Comparison of ENCODE assay signal across 8 mouse cellular contexts in the genomic region with DNA sequence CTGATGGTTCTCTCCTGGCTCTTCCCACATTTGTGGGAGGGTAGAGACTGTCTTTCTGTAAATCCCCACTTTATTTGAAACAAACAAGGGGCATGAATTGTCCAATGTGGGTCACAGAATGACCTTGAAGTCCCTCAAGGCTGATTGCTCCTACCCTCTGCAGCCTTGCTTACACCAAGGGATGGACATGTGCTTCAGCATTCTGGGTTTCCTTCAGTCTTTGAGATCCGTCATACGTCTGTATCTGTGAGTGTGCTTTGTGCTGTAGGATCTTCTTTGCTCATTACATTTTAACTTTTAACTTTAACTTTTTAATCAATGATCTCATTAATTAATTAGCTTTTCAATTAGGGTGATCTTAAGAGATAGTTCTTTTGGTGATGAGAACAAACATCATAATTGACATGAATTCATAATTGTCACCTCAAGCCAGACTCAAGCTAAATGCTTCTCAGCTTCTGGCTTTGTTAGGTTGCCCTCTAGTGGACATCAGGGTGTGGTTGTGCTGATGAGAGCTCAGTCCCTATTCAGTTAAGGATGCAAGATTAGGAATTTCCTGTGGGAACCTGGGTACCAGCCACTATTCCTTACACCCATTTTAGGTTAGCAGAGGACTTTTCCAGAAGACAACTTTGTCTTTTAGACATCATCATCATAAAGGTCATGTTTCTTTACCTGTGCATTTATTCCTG. TPM values are rescaled to one million over a fixed set of nuclear protein-coding genes. Genes with fewer than 3 reads are reported as not detected.
A peak's percentile ranks its signal among the peaks of the same experiment; 100 is the strongest.
DNase-seq lines count a peak whose midpoint lies in the region; ATAC-seq and TF ChIP-seq lines count a peak whose summit lies in the region.

No protein-coding gene starts in this region.

- peaks cover 26% of the 10 kb centered on the region for H3K27me3 ChIP-seq in heart, embryonic 10.5 days (ENCODE audit: insufficient read depth, poor library complexity, severe bottlenecking)
- H3K27me3 ChIP-seq in heart, postnatal 0 days (ENCODE audit: control insufficient read depth, insufficient read depth, low read length) = no peaks in the 10 kb centered on the region
- H3K27me3 ChIP-seq in midbrain, embryonic 16.5 days (ENCODE audit: control insufficient read depth, insufficient read depth, low read depth, low read length) = no peaks in the 10 kb centered on the region

- ATAC-seq in heart, postnatal 0 days (ENCODE audit: insufficient read depth, low read depth) = 0 out of 2 replicates have a peak, but pooled peaks have one; percentile 17
- peak; percentile 62; the same call in 1 of the 2 replicates for ATAC-seq in midbrain, embryonic 16.5 days

- no peak overlapping the region for H3K9ac ChIP-seq in heart, postnatal 0 days (replicated peaks; ENCODE audit: low read depth, low read length)
- H3K9ac ChIP-seq in midbrain, embryonic 16.5 days (ENCODE audit: low read depth, low read length) = no peak overlapping the region

- H3K27ac ChIP-seq in heart, embryonic 10.5 days = no peak overlapping the region
- H3K27ac ChIP-seq in heart, postnatal 0 days (ENCODE audit: low read depth) = no peak overlapping the region
- no peak overlapping the region for H3K27ac ChIP-seq in midbrain, embryonic 16.5 days (ENCODE audit: low read length)

- no peak overlapping the region for H3K4me3 ChIP-seq in heart, embryonic 10.5 days
- no peak overlapping the region for H3K4me3 ChIP-seq in heart, postnatal 0 days (ENCODE audit: low read depth, low read length)
- no peak overlapping the region for H3K4me3 ChIP-seq in midbrain, embryonic 16.5 days (ENCODE audit: low read depth, low read length)

- no peak overlapping the region for H3K4me2 ChIP-seq in heart, postnatal 0 days (ENCODE audit: low read depth, low read length)
- no peak overlapping the region for H3K4me2 ChIP-seq in midbrain, embryonic 16.5 days (ENCODE audit: low read length)

- no peaks in the 10 kb centered on the region for H3K36me3 ChIP-seq in heart, embryonic 10.5 days
- no peaks in the 10 kb centered on the region for H3K36me3 ChIP-seq in heart, postnatal 0 days (replicated peaks; ENCODE audit: control insufficient read depth, insufficient read depth, low read length)
- H3K36me3 ChIP-seq in midbrain, embryonic 16.5 days (ENCODE audit: control insufficient read depth, insufficient read depth, low read length) = no peaks in the 10 kb centered on the region

- WGBS in heart, embryonic 10.5 days = 88% methylated on average over 2 of the region's 2 CpGs
- WGBS in heart, postnatal 0 days = 88% methylated on average over 2 of the region's 2 CpGs
- WGBS in midbrain, embryonic 16.5 days = 91% methylated on average over 2 of the region's 2 CpGs

- H3K9me3 ChIP-seq in heart, embryonic 10.5 days = no peaks in the 10 kb centered on the region
- H3K9me3 ChIP-seq in heart, postnatal 0 days (replicated peaks; ENCODE audit: control insufficient read depth, low read length) = no peaks in the 10 kb centered on the region
- no peaks in the 10 kb centered on the region for H3K9me3 ChIP-seq in midbrain, embryonic 16.5 days (replicated peaks; ENCODE audit: control insufficient read depth, low read length, poor library complexity, severe bottlenecking)

- 0 out of 2 replicates have a peak, but pooled peaks cover 3% of the 10 kb centered on the region for H3K4me1 ChIP-seq in heart, embryonic 10.5 days
- no peaks in the 10 kb centered on the region for H3K4me1 ChIP-seq in heart, postnatal 0 days (ENCODE audit: control insufficient read depth, insufficient read depth)
- H3K4me1 ChIP-seq in midbrain, embryonic 16.5 days (ENCODE audit: control insufficient read depth, insufficient read depth, low read length) = 0 out of 2 replicates have a peak, but pooled peaks cover 2% of the 10 kb centered on the region

- peak; percentile 65 for DNase-seq in heart, adult 8-10 months (ENCODE audit: low spot score)
- no peak for DNase-seq in heart, embryonic 10.5 days (ENCODE audit: low spot score)
- DNase-seq in MN1 (ENCODE audit: low spot score) = peak; percentile 66
- DNase-seq in cerebellum, postnatal 14 days = peak; percentile 81 to 84
- DNase-seq in heart, postnatal 0 days (ENCODE audit: low spot score) = peak; percentile 39
- DNase-seq in layer of hippocampus, postnatal 10 days (ENCODE audit: low spot score in 2 of 2) = peak; percentile 57 to 71
- DNase-seq in spleen, postnatal 36 days (ENCODE audit: low spot score in 2 of 2) = no peak

- TF ChIP-seq CTCF in heart, postnatal 0 days (IDR thresholded peaks at IDR 0.05; ENCODE audit: low read depth) = peak; percentile 90

- TF ChIP-seq EP300 in heart, postnatal 0 days (IDR thresholded peaks at IDR 0.05; ENCODE audit: low read depth) = no peak

RNA-seq across cellular contexts. Expression of gene Adcyap1r1, which starts 53.2 kb away (rescaled TPM):
- total RNA-seq in heart, adult 8-10 months (2022) = 1 to 10 TPM; 5.1 to 5.8 (median 5.4) TPM
- 1.3 and 1.8 TPM in 2 replicates for polyA plus RNA-seq in heart, embryonic 10.5 days (2016; fragmentation: Nextera tagmentation; extraction: Ambion mirVana)
- 3.9 and 4.2 TPM in 2 replicates for total RNA-seq in heart, postnatal 0 days (2014; rRNA removed; ENCODE audit: low replicate concordance)
- 1.1 and 1.4 TPM in 2 replicates for polyA plus RNA-seq in heart, postnatal 0 days (2015; fragmentation: Nextera tagmentation; extraction: Ambion mirVana)
- total RNA-seq in layer of hippocampus, postnatal 10 days (2021) = 100 to 1,000 TPM; 162 to 166 TPM
- 46.9 and 60.8 TPM in 2 replicates for polyA plus RNA-seq in midbrain, embryonic 16.5 days (2015; fragmentation: Nextera tagmentation; extraction: Ambion mirVana)

Comparison
In these comparisons a context has a peak if more than half of its experiments do, and no peak if none do; other contexts are left out.
1. DNase-seq: peak in heart, adult 8-10 months (single experiment), MN1 (single experiment), cerebellum, postnatal 14 days (2 of 2), heart, postnatal 0 days (single experiment) and layer of hippocampus, postnatal 10 days (2 of 2); none in heart, embryonic 10.5 days (single experiment) and spleen, postnatal 36 days (0 of 2).
2. RNA of gene Adcyap1r1, which starts 53.2 kb away (total RNA-seq): 162 to 166 TPM in layer of hippocampus, postnatal 10 days; 5.1 to 5.8 TPM in heart, adult 8-10 months and 3.9 to 4.2 TPM in heart, postnatal 0 days; every median in the first group is over 10 times any median in the second.